Mouse (Mus musculus) E14TG2a.4 (cell line): ENCODE measurements at regions not wholly inside any gene's neighbourhood (a gene's known extent, or its start where the extent isn't known, plus 50 kb on each side); places are given as distances from the start of the nearest gene placed in this dataset.

Experiments used
- CTCF ChIP-seq: conservative IDR thresholded peaks from 2 replicates; pipeline ENCODE4 v1.5.1; 2014; ENCODE audit warnings: low read length
- NANOG ChIP-seq: IDR thresholded peaks from 2 replicates; pipeline ENCODE4 v1.6.1; 2014; ENCODE audit warnings: borderline replicate concordance, low read length, mixed read lengths

DNA sequence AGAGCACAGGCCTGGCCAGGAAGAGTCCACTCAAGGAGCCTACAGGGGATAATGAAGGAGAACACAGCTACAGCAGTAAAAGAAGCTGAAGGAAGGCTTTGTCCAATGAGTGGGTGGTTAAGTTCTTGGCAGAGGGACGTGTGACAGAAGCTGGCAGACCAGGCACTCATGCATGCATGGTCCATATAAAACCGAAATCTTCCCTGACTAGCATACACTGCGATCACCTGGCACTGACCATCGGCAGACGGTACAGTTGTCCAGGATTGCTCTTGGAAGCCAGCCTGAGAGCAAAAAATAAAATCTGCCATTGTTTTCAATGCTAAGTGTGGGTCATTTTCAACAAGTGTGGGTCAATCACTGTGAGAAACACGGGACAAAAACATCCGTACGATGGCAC, 464.4 kb downstream of the Lrig3 start:
- TF ChIP-seq CTCF, result no peak
- no peak for TF ChIP-seq NANOG
